Mouse (Mus musculus): ENCODE results near the gene B3glct.
A peak's percentile ranks its signal among the peaks of the same experiment; 100 is the strongest.

The B3glct gene

GRCm38 (mm10) chr5:149748640-149749580 is 70.9 kb downstream of the B3glct start:
- DNase-seq (ENCODE audit: low spot score), result peak; percentile 41

- DNase-seq (ENCODE audit: low spot score), result no peak
These were observed 73.8 kb downstream of the B3glct start for GRCm38 (mm10) chr5:149751861-149752260.

DNA sequence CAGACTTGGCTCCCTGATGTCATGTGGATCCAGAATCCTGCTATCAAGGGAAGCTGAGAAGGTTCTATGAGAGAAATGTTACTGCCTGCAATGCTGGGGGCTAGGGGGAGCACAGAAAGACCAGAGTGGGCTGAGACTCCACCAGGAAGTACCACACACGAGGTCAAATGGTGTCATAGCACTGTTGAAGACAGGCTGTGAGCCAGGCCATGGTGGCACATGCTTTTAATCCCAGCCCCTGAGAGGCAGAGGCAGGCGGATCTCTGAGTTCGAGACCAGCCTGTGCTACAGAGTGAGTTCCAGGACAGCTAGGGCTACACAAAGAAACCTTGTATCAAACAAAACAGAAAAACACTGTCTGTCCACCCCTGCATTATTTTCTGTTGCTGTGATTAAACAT is 75.0 kb downstream of the B3glct start:
- no peak for DNase-seq (ENCODE audit: low spot score)

GRCm38 (mm10) chr5:149767116-149767515 is 89.1 kb downstream of the B3glct start:
- no peak for DNase-seq (ENCODE audit: low spot score)

DNA sequence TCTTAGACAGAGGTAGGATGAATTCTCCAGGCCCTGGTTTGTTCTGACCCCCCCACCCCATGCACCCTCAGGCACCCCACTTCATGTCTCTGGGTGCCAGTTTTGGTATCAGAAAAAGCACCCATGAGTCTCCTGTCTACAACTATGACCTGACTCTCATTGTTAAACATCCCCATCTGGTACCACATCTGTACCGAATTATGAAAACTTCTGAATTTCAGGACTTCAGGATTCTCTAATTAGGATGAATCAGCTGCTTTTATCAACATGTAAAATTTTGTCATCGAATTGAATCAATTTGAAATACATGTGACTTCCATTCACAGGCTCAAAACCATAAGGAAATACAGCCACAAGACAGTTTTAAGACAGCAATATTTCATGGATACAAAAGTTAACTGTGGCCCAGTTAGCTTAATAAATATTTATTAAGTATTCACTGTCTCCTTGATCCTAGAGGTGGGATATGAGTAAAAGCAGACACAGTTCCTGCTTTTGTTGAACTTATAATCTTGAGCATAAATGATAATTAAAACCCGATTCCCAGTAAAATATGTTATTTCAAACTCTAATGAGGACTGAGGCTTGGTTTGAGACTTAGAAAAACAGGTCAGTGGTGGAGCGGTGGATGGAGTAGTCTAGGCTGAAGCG is 89.7 kb downstream of the B3glct start:
- no peak for DNase-seq (ENCODE audit: low spot score)

GRCm38 (mm10) chr5:149769666-149770065 is 91.6 kb downstream of the B3glct start:
- no peak for DNase-seq (ENCODE audit: low spot score)

DNA sequence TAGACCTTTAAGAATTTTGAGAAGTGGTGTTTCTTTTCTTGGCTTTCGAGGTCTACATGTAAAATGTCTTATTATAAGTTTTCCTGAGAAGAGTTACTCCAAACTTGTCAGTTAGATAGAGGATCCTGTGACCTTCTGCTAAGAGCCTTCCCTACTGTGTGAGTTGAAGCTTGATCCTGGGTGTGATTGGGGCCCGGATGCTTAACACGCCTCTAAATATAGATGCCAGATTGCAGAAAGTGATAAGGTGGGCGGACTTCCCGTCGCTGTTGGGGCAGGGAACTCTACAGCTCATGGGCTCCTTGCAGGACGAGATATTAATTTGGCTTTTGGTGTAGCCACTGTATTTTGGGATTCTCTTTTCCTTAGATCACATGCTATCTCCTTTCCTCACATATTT is 98.0 kb downstream of the B3glct start:
- DNase-seq (ENCODE audit: low spot score), result no peak

- DNase-seq (ENCODE audit: low spot score), result no peak
These were observed 101.7 kb downstream of the B3glct start for GRCm38 (mm10) chr5:149779740-149780139.

GRCm38 (mm10) chr5:149780411-149780810 is 102.4 kb downstream of the B3glct start:
- DNase-seq (ENCODE audit: low spot score), result peak; percentile 48

- no peak for DNase-seq (ENCODE audit: low spot score)
These were observed 112.1 kb downstream of the B3glct start for GRCm38 (mm10) chr5:149790087-149790486.

- no peak for DNase-seq (ENCODE audit: low spot score)
These were observed 132.0 kb downstream of the B3glct start for GRCm38 (mm10) chr5:149810071-149810470.

DNA sequence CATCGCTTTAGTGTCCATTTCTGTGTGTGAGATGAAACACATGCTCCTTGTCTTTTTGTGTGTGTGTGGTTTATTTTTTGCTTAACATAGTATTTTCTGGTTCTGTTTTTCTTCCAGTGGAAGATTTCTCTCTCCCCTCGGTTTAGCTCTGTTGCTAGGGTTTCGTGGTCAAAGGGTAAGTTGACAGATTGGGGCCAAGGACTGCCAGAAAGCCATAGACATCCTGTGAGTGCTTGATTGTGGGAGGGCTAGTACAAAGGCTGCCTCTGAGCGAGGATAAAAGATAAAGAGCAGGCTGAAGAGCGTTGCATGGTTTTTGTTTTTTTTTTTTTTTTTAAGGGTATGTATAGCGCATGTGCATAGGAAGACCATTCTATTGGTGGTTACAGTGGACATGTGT is 133.8 kb downstream of the B3glct start:
- DNase-seq (ENCODE audit: low spot score), result peak; percentile 35
